Mouse (Mus musculus) layer of hippocampus, adult 2 months (tissue): ENCODE measurements around the gene Ehbp1. TPM values are rescaled to one million over a fixed set of nuclear protein-coding genes. Genes with fewer than 3 reads are reported as not detected.

Experiments used
- DNase-seq, 2 experiments: peaks; one replicate each; pipeline ENCODE4 v3.0.0; 2022; ENCODE audit warnings: low spot score in 2 of 2
- H3K27ac ChIP-seq: fragments of 200-600 bp; 2 replicates; pipeline ENCODE4 v1.8.1; 2022
- H3K4me3 ChIP-seq: fragments of 200-600 bp; 2 replicates; pipeline ENCODE4 v1.8.1; 2022; ENCODE audit warnings: mild to moderate bottlenecking
- CTCF ChIP-seq: fragments of 200-600 bp; conservative IDR thresholded peaks from 2 replicates; pipeline ENCODE4 v1.8.1; 2022; ENCODE audit warnings: antibody characterized with exemption, mild to moderate bottlenecking, moderate library complexity
- total RNA-seq, 2 experiments: library from RNA; stranded (reverse); gene quantifications; 2 replicates each; pipeline ENCODE4 v1.2.3; 2021

Ehbp1 gene
- total RNA-seq, 2 experiments from 2014 or later = 50.6 to 51.2 TPM

- no peak for TF ChIP-seq CTCF
- no peak for DNase-seq
- Histone ChIP-seq H3K27ac (no peak overlapping the region), H3K4me3 (no peak overlapping the region)
These were observed 284.6 kb downstream of the Ehbp1 start for GRCm38 (mm10) chr11:22057538-22057937.

GRCm38 (mm10) chr11:22055908-22056307, 286.2 kb downstream of the Ehbp1 start:
- Histone ChIP-seq H3K27ac (no peak overlapping the region), H3K4me3 (no peak overlapping the region)
- TF ChIP-seq CTCF = no peak
- DNase-seq = no peak

GRCm38 (mm10) chr11:22053034-22053668, 288.9 kb downstream of the Ehbp1 start:
- H3K4me3 ChIP-seq = no peak overlapping the region
- no peak for TF ChIP-seq CTCF
- H3K27ac ChIP-seq = no peak overlapping the region
- DNase-seq = no peak

- Histone ChIP-seq H3K4me3 (no peak overlapping the region), H3K27ac (no peak overlapping the region)
- no peak for TF ChIP-seq CTCF
- DNase-seq = no peak
These were observed 291.2 kb downstream of the Ehbp1 start for GRCm38 (mm10) chr11:22050864-22051263.

GRCm38 (mm10) chr11:22039854-22040426, 302.2 kb downstream of the Ehbp1 start:
- no peak for TF ChIP-seq CTCF
- no peak for DNase-seq

GRCm38 (mm10) chr11:22034564-22035105, 307.5 kb downstream of the Ehbp1 start:
- no peak for TF ChIP-seq CTCF
- Histone ChIP-seq H3K27ac (no peak overlapping the region), H3K4me3 (no peak overlapping the region)
- DNase-seq = no peak

More at GRCm38 (mm10) chr11:22039854-22040426, 302.2 kb downstream of the Ehbp1 start:
- no peak overlapping the region for H3K4me3 ChIP-seq
- H3K27ac ChIP-seq = no peak overlapping the region

GRCm38 (mm10) chr11:22033582-22033981, 308.5 kb downstream of the Ehbp1 start:
- H3K27ac ChIP-seq = no peak overlapping the region
- DNase-seq = no peak
- no peak overlapping the region for H3K4me3 ChIP-seq
- TF ChIP-seq CTCF = no peak

- no peak for DNase-seq
- no peak for TF ChIP-seq CTCF
These were observed 321.5 kb downstream of the Ehbp1 start for GRCm38 (mm10) chr11:22020602-22021001.

GRCm38 (mm10) chr11:22017444-22017843, 324.6 kb downstream of the Ehbp1 start:
- peak in 1 of 2 experiments; percentile 42 for DNase-seq
- no peak overlapping the region for H3K4me3 ChIP-seq
- peak overlapping the region; percentile 46 for H3K27ac ChIP-seq
- TF ChIP-seq CTCF = no peak

More at GRCm38 (mm10) chr11:22020602-22021001, 321.5 kb downstream of the Ehbp1 start:
- Histone ChIP-seq H3K4me3 (no peak overlapping the region), H3K27ac (no peak overlapping the region)

GRCm38 (mm10) chr11:22016341-22016740, 325.8 kb downstream of the Ehbp1 start:
- no peak overlapping the region for H3K4me3 ChIP-seq
- DNase-seq = no peak
- H3K27ac ChIP-seq = 0 out of 2 replicates have a peak overlapping the region, but pooled peaks have one; percentile 46
- no peak for TF ChIP-seq CTCF

GRCm38 (mm10) chr11:22008817-22009216, 333.3 kb downstream of the Ehbp1 start:
- H3K4me3 ChIP-seq = peak overlapping the region; percentile 17; the same call in 1 of the 2 replicates
- peak overlapping the region; percentile 70 for H3K27ac ChIP-seq
- DNase-seq = no peak
- TF ChIP-seq CTCF = no peak

- Histone ChIP-seq H3K4me3 (peak overlapping the region; percentile 17; the same call in 1 of the 2 replicates), H3K27ac (peak overlapping the region; percentile 70)
- no peak for DNase-seq
- no peak for TF ChIP-seq CTCF
These were observed 333.9 kb downstream of the Ehbp1 start for GRCm38 (mm10) chr11:22008129-22008596.

GRCm38 (mm10) chr11:22007781-22008110, 334.3 kb downstream of the Ehbp1 start:
- peak overlapping the region; percentile 17; the same call in 1 of the 2 replicates for H3K4me3 ChIP-seq

More at GRCm38 (mm10) chr11:22007781-22008110, 334.3 kb downstream of the Ehbp1 start:
- DNase-seq = no peak
- peak overlapping the region; percentile 70 for H3K27ac ChIP-seq
- TF ChIP-seq CTCF = no peak
